Mouse (Mus musculus): Measurements from ENCODE around the gene Ptprh. TPM values are rescaled to one million over a fixed set of nuclear protein-coding genes. Genes with fewer than 3 reads are reported as not detected.
"Not testable (repeated sequence)": the region's sequence is repeated elsewhere in the genome, so short reads cannot be mapped to it uniquely, and the experiment has no call there.

Gene Ptprh
- total RNA-seq, 2 experiments from 2014 or later = 0.18 to 0.22 TPM

DNA sequence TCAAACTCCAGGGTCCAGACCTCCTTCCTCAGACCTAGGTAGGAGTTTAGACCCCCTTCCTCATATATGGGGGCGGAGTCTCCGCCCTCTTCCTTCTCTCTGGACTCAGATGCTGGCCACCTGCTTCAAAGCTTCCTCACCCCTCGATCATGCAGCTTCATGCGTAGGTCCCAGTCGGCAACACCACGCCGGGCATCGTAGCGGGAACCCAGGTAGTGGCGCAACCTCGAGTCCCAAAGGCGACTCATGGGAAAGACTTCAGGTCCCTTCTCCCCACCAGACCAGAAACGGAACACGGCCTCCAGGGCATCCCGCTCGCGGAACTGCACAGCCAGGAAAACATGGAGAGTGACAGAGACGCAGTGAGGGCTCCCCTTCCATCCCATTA, 76.5 kb downstream of the Ptprh start:
- no peak for TF ChIP-seq CTCF (conservative IDR thresholded peaks at IDR 0.05)
- Histone ChIP-seq H3K27ac (no peak overlapping the region), H3K4me3 (no peak overlapping the region)
- no peak for DNase-seq (ENCODE audit: low spot score in 2 of 2)

DNA sequence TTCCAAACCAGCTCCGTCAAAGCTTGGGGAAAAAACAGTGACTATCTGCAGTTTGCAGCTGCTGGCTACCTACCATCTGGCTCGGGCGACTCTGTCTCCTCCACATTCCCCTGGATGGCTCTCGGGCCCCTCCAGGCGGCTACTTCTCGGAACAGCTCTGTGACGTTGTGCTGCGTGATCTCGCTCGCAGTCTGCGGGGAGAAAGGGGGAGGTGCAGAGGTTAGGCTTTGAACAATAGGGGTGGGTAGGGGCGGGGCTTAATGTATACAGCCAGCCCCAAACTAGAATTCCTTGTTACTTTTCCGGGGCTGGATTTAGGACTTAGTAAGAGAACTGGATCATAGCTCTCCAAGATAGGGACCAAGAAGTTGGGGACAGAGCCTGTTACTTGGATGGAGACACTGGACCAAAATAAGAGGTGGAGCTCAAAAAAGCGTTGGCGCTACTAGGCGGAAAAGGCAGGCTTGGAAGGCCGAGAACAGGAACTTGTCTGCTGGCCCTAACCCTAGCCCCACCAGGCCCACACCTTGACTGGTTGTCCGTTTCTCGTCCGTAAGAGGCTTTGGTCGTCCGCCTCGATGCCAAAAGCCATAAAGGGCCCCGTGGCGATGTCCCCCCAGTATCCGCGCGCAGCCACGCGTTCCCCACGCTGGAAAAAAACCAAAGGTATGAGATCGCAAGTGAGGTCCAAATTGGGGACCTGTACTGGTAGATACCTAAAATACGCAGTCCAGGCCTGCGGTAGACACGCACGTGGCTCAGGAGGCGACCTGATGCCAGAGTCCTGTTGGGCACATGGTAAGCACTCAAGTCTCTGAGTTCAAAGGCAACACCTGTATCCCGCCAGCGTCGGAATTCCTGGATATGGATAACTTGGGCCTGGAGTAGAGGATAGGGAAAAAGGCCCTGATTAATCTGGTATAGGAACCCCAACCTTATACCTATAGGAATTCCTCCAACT, 77.2 kb downstream of the Ptprh start:
- peak; percentile 54 to 76 for DNase-seq (ENCODE audit: low spot score in 2 of 2)
- Histone ChIP-seq H3K27ac (0 out of 2 replicates have a peak overlapping the region, but pooled peaks have one; percentile 18), H3K4me3 (peak overlapping the region; percentile 40)
- TF ChIP-seq CTCF (conservative IDR thresholded peaks at IDR 0.05) = peak; percentile 77

DNA sequence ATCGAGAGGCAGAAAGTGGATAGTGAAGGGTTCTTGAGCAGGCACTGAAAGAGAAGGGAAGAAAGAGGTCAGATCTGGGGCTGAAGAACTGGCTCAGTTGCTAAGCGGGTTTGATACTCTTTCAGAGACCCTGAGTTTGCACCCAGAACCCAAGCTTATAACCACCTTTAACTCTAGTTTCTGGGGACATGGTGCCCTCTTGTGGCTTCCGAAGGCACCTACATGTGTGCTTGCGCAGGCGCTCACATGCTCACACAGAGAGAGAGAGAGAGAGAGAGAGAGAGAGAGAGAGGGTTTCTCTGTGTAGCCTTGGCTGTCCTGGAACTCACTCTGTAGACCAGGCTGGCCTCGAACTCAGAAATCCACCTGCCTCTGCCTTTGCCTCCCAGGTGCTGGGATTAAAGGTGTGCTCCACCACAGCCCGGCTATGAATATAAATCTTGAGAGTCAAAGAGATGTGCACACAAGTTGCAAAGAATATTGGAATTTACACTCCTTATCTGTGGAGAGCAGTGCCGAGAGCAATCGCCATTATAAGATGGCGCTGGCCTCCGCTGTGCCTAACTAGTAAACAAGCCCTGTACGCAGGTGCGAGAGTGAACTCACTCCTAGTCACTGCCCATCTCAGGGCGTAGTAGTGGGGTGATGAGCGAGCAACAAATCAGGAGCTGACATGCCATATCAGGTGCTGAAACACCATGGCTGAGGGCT, 79.5 kb downstream of the Ptprh start, which contains the start of gene Tnni3:
Gene Tnni3, minus strand, starts transcription at position 18 of the 711 bp plus-strand sequence.
- peak in 1 of 2 experiments; percentile 57 for DNase-seq (ENCODE audit: low spot score in 2 of 2)
- TF ChIP-seq CTCF (conservative IDR thresholded peaks at IDR 0.05) = peak; percentile 75
- H3K4me3 ChIP-seq, H3K27ac ChIP-seq: not testable (repeated sequence)

DNA sequence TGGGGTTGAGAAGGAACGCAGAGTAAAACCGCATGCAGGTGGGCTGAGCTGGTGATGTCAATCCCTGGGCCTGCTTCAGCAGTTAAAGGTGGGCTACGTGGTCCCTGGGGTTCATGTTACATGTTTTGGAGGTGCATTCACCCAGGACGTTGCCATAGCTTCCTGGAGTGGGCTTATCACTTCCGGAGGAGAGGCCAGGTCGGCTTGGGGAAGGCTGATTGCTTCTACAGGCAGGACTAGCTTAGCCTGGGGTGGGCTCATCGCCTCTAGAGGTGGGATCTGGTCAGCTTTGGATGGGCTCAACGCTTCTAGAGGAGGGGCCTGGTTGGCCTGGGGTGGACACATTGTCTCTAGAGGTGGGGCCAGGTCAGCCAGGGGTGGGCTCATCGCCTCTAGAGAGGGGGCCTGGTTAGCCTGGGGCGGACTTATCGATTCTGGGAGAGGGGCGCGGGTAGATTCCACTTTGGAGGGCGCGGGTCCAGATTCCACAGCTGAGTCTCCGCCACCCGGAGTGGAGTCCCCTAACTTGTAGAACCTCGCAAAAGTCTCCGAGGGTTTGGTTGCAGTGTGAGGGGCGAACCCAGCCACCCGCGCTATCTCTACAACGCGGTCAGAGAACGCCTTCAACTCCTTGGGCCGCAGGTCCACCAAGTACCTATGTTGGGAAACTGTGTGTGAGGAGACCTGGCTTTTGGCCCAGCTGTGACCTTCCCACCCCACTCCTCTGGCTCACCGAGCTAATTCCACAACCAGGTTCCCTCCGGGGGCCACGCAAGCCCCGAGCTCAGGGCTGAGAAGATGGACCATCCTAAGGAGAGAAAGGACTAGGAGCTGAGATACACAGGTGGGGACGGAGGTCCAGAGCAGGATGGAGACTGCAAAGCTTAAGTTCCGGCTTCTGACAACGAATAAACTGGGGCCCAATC, 80.4 kb downstream of the Ptprh start:
- TF ChIP-seq CTCF (conservative IDR thresholded peaks at IDR 0.05) = no peak
- Histone ChIP-seq H3K4me3 (no peak overlapping the region), H3K27ac (no peak overlapping the region)
- no peak for DNase-seq (ENCODE audit: low spot score in 2 of 2)

DNA sequence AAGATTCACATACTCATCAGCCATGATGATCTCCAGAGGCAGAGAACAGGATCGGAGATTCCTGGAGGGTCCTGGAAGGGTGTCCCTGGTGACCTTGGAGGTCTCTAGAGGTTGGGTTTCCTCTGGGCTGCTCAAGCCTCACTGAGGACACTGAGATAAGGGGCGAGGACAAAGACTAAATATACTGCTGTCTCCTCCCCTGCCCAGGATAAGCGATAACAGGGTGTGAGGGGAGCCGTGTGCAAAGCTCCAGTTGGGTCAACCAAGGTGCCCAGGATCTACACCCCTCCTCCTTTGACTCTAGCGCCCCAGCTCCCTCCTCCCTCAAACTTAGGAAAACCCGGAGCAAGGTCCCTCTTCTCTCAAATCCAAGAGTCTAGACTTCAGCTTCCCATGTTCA, 81.5 kb downstream of the Ptprh start:
- no peak overlapping the region for H3K27ac ChIP-seq
- no peak for TF ChIP-seq CTCF (conservative IDR thresholded peaks at IDR 0.05)
- no peak for DNase-seq (ENCODE audit: low spot score in 2 of 2)
- H3K4me3 ChIP-seq = no peak overlapping the region

DNA sequence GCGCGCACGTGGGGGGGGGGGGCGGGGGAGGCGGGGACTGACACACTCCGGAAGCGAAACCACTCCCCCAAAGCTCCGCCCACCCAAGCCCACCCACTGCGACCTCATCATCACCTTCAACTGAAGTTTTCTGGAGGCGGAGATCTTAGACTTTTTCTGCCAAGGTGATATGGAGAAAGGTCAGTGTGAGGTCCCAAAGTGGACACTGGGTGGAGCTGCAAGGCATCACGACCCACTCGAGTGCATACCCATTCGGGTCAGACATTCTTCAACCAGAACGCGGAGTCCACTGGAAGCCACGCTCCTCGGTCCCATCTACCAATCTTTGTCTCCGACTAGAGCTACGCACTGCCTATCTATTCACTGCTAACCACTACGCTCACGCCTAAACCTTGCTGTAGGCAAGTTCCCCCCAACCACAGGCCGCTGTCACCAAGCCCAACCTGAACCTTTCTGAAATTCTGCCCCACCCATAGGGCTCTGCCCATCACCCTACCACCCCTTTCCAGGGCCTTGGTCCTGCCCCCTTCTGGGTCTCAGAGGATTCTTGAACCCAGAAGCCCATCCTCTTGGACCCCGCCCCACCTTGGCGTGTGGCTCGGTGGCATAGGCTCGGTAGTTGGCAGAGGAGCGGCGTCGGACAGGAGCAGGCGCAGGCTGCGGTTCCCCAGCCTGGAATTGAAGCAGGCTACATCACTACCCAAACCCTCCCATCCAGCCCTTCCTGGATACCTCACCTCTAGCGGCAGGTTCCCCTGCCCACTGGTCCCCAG, 82.4 kb downstream of the Ptprh start:
- TF ChIP-seq CTCF (conservative IDR thresholded peaks at IDR 0.05) = 0 out of 2 replicates have a peak, but pooled peaks have one; percentile 15
- no peak for DNase-seq (ENCODE audit: low spot score in 2 of 2)
- Histone ChIP-seq H3K27ac (no peak overlapping the region), H3K4me3 (peak overlapping the region; percentile 15; the same call in 1 of the 2 replicates)

DNA sequence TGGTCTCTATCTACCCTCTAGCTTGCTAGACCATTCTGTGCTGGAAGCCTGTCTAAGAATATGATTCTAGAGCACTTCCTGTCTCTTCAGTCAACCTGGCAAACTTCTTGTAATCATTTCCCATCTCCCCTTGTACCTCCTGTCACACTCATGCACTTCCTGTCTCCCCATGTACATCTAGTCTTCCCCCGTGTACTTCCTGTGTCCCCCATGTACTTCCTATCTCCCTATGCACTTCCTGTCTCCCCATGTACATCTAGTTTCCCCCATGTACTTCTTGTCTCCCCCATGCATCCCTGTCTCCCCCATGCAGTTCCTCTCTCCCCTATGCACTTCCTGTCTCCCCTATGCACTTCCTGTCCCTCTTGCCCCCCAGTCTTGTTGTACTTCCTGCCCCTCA, 85.4 kb downstream of the Ptprh start:
- no peak for DNase-seq (ENCODE audit: low spot score in 2 of 2)
- no peak overlapping the region for H3K27ac ChIP-seq
- no peak for TF ChIP-seq CTCF (conservative IDR thresholded peaks at IDR 0.05)
- no peak overlapping the region for H3K4me3 ChIP-seq

DNA sequence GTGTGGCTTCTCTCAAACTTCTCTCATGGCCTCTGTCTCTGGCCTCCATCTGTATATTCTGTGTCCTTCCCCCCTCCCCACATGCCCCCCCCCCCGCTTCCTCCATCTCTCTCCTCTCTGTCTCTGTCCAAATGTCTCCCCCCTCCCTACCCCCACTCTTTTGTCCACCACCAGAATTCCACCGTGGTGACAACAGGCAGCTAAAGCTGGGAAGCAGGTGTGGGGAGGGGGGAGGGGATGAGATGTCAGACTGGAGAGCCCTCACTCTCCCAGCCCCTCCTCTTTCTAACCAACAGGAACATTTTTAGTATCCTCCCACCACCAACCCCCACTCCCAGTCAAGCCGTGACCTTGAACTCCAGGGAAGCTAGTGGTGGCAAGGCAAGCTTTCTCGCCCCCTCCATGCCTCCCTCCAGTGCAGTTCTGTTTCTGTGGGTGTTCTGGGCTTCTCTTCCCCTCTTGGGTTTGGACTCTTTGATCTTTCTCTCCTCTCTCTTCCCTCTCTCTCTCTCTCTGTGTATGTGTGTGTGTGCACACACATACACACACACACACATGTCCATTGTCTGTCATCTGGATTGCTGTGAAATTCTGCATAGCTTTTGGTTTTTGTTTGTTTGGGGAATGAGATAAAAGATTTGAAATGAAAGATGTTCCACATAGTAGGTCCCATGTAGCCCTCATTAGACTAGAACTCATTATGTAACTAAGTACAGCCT, 87.3 kb downstream of the Ptprh start, which contains the start of gene Tnnt1:
Gene Tnnt1, minus strand, starts transcription at position 51 of the 719 bp plus-strand sequence.
- H3K4me3 ChIP-seq = no peak within 1 kb of the TSS
- no peak within 1 kb of the TSS for H3K27ac ChIP-seq
- no peak for DNase-seq (ENCODE audit: low spot score in 2 of 2)
- TF ChIP-seq CTCF (conservative IDR thresholded peaks at IDR 0.05) = no peak

DNA sequence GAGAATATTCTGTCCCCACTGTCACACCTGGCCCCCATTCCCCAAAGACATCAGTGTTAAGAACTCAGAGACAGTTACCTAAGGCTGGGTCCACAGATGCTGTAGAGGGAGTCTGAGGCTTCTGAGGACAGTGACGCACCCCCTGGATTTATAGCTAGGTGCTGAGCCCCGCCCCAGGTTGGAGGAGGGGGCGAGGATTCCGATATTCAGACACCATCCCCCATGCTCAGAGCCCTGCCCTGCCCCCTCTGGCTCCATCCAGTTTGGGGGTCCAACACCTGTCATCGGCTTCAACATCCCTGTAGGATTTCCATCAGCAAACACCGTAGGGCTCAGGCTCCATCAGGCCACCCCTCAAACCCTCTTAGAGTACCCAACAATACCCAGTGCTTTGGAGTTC, 88.0 kb downstream of the Ptprh start:
- no peak for TF ChIP-seq CTCF (conservative IDR thresholded peaks at IDR 0.05)
- no peak overlapping the region for H3K27ac ChIP-seq
- H3K4me3 ChIP-seq = no peak overlapping the region
- no peak for DNase-seq (ENCODE audit: low spot score in 2 of 2)

DNA sequence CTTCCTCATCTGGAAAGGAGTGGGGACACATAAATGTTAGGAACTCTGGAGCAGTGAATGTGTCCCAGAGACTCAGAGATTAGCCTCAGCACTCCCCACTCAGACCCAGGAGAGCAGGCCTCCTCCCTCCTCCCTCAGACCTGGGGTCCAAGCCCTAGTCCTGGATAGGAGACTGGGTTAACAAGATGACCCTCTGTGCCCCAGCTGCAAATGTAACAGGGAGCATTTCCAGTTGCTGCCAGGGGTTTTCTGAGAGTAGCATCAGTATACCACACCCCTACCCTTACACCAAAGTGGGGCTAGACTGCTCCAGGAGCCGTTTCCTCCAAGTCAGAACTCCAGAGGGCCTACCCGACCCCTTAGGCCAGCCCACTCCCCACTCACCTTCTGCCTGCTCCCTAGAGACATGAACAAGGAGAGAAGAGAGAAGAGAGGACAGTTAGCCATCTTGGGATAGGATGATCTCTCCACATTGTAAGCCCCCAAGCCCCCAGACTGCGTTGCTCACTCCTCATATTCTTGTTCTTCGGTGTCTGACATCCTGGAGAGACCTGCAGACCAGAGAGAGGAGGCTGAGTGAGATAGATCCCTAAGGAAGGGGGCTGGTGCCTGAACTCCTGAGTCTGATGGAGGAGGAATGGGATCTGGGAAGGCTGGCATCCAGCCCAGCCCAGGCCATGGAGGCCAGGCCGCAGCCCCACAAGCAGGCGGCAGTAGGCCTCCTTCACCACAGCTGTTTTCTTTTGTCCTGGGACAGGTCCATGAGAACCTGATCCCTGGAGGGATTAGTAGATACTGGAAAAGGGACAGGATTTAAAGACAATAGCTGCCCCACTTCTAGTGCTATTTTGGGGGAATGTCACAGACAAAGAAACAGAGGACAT, 89.8 kb downstream of the Ptprh start:
- no peak for TF ChIP-seq CTCF (conservative IDR thresholded peaks at IDR 0.05)
- no peak for DNase-seq (ENCODE audit: low spot score in 2 of 2)
- no peak overlapping the region for H3K27ac ChIP-seq
- no peak overlapping the region for H3K4me3 ChIP-seq
